Mouse (Mus musculus) erythroid progenitor cell, adult 5-6 weeks (primary cell): Measurements from ENCODE around the gene Tgfb1. TPM values are rescaled to one million over a fixed set of nuclear protein-coding genes. Genes with fewer than 3 reads are reported as not detected.

Experiments used
- ATAC-seq: replicated peaks from 2 replicates; pipeline ENCODE4 v1.8.0; 2016; ENCODE audit warnings: moderate number of reproducible peaks, mild to moderate bottlenecking, moderate TSS enrichment, inconsistent platforms; ENCODE audit not compliant: poor library complexity, low FRiP score, severe bottlenecking
- total RNA-seq, 2 experiments: library from RNA; stranded (forward) in 1 of 2; stranded (reverse) in 1 of 2; fragments of 150-400 nt in 1 of 2; fragments of 186-747, 209-891 nt in 1 of 2; gene quantifications; 2 replicates each; pipeline versions ENCODE4 v1.2.3 to v1.2.4; 2015 to 2017; ENCODE audit warnings: low replicate concordance in 2 of 2

The Tgfb1 gene
- total RNA-seq, 2 experiments from 2014 or later: 15.0 to 95.2 TPM

DNA sequence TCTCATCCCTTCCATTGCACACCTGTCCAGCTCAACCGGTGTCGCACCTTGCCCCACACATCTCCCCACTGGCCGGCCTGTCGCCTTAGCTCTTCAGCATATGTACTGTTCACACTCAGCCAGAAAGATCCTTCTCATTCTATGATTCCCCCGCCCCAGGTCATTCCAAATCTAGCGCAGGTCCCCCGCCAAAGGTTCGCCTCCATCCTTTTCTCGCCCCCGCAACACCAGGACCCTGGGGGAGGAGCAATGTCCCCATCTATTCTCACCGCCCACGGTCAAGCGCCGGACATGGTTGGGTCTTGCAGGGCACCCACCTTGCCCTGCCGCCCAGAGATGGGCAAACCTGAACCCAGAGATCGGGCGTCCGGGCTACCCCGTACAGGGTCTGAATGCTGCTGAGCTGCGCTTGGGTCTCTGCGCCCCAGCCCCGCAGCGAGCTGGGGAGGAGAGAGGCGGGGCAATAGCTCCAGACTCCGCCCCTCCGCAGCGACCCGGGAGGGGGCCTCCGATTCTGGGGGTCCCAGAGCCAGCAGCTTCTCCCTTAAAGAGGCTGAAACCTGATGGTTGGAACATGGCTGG is 12.0 kb upstream of the Tgfb1 start, which contains the start of gene Tmem91:
TSS of gene Tmem91 (minus strand) at position 448 of the 582 bp plus-strand sequence.
- ATAC-seq: no peak

DNA sequence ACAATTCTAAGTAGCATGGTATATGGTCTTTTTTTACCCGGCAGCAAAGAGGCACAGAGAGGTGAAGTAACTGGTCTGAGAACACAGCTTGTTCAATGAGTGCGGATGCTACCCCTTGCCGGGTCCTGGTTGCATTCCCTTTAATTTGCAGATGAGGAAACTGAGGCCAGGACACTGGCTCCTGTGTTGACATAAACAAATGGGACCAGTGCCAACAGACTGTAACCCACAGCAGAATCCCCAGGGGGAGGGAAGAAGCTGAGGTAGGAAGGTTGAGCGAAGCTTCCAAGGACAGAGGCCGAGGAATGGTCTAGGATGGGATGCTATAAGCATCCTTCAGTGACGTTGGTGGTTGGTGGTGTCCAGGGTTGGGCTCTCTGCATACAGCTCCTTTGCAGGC is 11.4 kb upstream of the Tgfb1 start:
- ATAC-seq: no peak

DNA sequence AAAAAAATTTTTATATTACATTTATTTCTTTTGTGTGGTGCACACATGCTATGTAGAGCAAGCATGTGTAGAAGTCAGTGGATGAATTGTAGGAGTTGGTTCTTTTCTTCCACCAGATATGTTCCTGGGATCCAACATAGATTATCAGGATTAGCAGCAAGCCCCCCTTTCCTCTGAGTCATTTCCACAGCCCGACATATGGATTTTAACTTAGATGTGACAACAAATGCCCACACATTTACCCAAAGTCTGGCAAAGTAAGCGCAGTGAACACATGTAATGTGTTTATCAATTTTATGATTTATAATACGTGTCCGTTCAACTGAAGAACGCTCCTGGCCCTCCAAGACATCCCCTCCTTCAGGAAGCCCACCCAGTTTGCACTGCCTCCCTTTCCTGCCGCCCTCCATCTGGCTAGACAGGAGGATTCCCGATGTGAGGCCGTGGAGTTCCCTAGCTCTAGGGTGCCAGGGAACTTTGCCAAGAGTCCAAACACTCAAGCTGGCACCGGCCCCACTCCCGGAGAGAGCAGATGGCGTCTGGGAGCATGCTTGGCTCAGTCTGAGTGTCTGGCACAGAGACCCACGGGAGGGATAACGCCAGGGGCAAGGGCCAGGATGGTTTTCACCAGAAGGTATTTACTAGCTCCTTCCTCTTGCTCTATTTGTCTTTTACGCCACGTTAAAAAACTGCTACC is 10.6 kb upstream of the Tgfb1 start:
- no peak for ATAC-seq

DNA sequence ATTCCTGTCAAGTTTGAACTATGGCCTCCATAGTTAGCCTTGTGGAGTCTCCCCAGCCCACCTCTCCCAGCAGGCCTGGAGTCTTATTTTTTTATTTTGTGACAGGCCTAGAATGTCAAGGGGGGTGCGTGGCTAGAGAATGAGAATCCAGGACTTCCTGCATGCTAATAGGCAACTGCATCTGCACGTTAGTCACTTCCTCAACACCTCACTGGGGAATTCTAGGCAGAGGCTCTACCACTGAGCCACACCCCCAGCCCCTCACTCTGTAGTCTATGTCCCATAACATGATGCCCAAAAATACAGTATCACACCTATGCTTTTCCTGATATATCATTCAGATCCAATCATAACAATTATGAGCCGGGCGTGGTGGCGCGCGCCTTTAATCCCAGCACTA is 9.8 kb upstream of the Tgfb1 start:
- no peak for ATAC-seq

DNA sequence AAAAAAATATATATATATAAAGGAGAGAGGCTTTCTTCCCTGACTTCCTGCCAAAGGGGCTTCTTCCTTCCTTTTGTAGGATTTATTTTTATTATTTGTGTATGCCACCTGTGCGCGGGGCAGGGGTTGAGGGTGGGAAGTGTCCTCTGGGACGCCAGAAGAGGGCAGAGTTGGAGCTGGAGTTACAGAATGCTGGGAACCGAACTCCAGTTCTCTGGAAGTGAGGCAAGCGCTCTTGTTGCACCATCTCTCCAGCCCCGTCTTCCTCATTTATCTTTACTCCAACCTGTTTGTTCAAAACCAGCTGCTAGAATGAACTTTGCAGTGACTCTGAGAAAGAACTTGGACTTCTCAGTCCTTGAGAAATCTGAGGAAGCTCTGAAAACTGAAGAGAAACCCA is 6.8 kb upstream of the Tgfb1 start:
- no peak for ATAC-seq

DNA sequence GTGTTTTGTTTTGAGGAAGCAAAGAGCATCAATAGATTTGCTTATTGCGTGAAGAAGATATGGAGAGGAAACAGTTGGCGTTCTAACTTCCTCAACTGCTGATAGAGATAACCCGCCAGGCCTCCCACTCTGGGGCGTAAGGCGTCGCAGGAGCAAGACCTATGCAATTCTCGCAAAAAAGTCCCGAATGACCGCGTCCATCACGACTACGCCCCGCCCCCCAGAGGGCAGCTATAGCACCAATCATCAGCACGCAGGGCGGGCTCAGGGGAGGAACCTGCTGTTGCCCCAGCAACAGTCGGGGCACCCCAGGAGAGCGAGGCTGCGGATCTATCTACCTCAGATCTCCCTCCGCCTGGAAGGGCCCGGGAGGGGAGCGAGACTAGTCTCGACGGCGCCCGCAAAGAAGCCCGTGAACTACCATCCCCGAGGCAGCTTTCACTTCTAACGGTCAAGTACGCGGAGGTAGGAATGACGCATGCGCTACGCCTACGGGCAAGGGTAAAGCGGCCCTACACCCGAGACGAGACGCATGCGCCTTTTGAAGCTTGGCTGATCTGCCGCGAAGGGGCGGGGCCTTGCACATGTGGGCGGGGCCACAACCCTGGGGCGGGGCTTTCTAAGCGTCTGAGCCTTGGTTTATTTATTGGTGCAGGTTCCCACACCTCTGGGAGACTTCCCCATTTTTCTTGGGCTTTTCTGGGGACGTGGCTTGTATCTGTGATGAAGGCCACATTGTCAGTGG is 6.1 kb upstream of the Tgfb1 start, which contains the start of gene B9d2:
TSS of gene B9d2 (plus strand) at position 267 of the 745 bp plus-strand sequence.
- peak; percentile 95 for ATAC-seq

DNA sequence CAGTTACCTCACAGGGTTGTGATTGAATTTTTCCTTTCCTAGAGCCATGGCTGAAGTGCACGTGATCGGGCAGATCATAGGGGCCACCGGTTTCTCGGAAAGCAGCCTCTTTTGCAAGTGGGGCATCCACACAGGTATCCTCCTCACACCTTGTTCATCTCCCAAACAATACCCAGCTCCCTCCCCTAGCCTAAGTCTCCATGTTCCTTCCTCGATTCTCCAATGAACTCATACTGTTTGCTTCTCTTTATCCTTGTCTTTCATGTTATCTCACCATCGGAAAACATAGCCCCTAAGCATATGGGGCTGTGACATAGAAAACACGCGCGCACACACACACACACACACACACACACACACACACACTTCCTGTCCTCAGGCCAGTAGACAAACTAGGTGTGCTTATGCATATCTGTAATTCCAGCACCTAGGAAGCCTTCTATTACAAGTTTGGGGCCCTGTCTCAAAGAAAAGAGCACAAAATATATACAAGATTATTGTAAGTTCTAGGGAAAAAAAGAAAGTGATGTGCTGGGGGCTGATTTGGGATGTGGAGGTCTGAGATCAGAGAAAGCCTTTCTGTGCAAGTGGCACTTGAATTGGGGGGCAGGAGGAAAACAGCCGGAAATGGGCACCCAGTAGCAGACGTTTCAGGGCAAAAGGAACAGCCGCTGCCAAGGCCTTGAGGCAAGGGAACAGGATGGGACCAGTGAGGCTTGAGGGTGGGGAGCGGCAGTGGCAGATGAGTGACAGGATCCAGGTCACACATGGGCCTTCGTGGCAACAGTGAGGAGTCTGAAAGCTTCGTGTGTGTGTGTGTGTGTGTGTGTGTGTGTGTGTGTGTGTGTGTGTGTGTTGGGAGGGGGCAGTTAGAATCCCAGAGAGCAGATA is 5.2 kb upstream of the Tgfb1 start:
- ATAC-seq: no peak

DNA sequence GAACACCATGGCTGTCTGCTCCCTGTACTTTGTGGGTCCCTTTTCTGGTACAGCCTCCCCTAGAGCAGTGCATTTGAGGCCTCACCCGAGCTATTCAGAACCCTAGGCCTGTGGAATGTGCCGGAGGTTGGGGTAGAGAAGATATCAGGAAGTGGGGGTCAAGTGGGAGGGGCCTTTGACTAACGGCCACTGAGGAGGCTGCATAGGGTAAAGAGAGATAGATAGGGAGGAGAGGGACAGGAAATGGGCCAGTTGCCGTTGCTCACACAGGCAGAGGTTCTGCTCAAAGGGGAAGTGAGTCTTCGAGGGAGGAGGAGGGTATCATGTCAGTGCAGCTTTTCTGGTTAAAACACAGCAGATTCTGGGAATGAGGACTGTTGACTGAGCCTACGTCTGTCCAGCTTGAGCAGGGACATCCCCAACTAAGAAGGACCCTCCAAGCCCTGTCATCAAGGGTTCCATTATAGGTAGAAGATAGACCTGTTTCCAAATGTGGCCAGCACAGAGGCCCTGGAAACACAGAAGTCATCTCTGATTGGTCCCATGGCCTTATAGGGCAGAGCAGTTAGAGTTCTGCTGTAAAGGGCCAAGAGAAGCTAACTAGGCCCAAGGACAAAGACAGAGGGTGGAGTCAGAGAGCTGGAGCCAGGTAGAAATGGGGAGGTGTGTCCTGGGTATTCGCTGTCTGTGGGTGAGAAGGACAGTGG is 3.2 kb upstream of the Tgfb1 start:
- ATAC-seq: no peak

DNA sequence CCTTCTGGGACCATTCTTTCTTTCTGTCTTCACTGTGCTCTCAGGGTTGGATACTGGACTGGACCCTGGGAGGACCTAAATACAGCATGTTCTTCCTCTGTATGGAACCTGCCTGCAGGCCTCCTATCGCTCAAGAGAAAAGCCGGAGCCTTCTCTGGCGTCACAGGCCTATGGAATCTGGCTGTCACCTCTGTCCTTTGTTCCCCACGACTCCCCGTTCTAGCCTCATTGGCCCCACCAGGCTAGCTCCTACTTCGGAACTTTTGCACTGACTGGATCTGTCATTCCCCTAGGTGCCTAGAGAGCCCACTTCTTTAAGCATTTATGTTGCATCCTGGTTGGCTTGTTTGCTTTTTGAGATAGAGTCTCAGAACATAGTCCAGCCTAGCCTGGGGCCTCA is 2.1 kb upstream of the Tgfb1 start:
- ATAC-seq: no peak

DNA sequence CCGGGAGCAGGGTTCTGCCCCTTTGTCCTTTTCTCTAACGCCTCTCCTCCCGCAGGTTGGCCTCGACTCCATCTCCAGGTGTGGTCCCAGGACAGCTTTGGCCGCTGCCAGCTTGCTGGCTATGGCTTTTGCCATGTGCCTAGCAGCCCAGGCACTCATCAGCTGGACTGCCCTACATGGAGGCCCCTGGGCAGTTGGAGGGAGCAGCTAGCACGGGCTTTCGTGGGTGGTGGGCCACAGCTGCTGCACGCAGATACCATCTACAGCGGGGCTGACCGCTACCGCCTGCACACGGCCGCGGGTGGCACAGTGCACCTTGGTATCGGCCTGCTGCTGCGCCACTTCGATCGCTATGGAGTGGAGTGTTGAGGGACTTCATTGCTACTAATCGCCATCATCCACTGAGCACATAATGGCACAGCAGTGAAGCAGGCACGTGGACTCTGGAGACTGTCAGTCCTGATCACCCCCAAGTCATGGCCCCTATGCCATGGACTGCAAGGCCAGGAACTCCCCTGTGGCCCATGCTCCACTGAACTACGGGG is 804 bp upstream of the Tgfb1 start:
- no peak for ATAC-seq

DNA sequence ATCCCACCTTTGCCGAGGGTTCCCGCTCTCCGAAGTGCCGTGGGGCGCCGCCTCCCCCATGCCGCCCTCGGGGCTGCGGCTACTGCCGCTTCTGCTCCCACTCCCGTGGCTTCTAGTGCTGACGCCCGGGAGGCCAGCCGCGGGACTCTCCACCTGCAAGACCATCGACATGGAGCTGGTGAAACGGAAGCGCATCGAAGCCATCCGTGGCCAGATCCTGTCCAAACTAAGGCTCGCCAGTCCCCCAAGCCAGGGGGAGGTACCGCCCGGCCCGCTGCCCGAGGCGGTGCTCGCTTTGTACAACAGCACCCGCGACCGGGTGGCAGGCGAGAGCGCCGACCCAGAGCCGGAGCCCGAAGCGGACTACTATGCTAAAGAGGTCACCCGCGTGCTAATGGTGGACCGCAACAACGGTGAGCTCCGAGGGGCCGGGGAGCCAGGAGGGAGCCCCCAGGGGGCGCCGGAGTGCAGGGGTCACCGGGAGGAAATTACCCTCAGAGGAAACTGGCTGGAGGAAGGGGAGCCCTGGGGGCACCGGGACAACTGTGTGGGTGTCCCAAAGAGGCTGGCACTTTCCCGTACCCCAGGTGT is 1.1 kb downstream of the Tgfb1 start:
- peak; percentile 37 for ATAC-seq

DNA sequence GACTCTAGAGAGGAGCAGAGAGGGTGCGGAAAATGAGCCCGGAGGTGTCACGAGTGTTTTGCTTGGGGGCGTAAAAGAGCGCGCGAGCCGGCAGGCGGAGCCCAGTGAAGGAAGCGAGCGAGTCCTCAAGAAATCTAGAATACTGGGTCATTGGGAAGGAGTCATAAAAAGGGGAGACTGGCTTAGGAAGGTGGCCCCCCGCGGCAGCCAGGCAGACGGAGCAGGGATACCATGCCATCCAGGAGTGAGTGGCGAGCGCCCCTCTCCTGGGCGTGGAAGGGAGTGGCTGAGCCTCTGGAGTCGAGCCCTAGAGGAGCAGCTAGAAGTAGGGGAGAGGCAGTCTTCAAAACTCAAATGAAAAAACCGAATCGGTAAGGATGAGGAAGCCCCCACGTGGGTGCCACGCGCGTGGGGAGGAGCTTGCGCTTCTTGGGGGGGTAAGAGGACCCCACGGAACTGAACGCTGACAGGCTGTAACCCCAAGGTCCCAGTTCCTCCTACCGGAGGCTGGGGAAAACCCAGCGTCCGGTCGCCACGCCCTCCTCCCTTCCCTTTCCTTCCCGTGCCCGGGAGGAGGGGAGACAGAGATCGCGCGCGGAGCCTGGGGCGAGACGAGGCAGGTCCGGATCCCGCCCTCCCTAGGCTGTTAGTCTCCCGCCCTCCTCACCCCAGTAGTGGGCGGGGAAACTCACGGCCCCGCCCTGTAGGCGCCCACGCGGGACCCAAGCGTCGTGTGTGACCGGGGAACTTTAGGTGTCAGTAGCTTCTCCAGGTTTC is 2.2 kb downstream of the Tgfb1 start:
- ATAC-seq: peak; percentile 84

DNA sequence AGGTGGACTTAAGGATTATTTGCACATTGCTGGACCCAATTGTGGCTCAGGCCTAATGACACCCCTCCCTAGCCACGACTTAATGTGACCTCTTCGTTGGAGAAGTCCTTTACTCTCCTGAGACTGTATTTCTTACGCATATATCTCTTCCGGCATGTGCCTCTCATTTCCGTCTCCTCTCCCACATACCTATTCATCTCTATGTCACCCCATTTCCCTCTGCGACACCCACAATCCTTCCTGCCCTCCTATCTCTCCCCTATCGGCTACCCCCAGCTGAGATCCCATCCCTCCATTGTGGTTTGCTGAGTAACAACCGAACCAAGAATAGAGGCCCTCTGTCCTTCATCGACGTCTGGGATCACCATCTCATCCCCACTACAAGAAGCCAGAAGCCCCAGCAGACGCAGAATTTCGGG is 2.8 kb downstream of the Tgfb1 start:
- no peak for ATAC-seq

DNA sequence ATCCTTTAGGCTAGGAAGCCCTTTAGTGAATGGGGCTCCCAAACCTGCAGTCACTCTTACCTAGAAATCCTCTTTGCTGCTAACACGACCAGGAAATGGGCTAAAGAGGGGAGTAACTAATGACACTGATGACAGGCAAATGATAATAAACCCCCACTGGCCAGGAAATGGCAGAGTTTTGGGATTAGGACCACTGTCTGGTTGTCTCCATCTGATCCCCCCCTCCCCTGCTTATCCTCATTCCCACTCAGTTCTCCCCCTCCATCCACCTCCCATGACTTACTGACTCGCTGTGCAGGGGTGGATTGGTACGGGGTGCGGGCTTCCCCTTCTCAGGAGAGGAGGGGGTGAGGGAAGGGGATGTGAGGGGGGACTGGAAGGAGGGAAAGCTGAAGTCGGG is 3.2 kb downstream of the Tgfb1 start:
- no peak for ATAC-seq

DNA sequence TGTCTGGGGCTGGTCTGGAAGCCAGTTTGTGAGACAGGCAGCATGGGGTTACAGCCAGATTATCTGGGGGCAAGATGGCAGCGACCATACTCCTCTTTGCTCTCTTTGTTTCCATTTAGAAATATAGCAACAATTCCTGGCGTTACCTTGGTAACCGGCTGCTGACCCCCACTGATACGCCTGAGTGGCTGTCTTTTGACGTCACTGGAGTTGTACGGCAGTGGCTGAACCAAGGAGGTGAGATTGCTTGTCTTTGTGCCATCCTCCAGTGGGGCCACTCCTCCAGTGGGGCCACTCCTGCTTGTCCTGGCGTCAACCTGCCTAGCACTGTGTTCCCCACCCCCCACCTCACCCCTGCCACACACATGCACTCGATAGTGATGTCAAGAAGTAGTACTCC is 7.3 kb downstream of the Tgfb1 start:
- no peak for ATAC-seq

DNA sequence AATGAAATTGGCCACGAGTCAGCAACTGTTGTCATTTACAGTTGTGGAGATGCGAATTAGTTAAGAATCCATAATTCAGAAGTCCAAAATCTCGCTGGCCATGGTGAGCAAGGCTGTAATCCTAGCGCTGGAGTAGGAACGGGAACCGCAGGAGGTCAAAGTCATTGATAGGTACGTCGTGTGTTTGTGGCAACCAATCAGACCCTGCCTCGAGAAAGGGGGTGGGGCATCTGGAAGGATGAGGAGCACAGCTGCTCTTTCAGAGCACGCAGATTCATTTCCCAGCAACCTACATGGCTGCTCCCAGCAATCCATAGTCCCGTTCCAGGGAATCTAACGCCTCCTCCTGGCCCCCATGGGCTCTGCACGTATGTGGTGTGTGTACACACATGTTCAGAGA is 13.0 kb downstream of the Tgfb1 start:
- no peak for ATAC-seq

DNA sequence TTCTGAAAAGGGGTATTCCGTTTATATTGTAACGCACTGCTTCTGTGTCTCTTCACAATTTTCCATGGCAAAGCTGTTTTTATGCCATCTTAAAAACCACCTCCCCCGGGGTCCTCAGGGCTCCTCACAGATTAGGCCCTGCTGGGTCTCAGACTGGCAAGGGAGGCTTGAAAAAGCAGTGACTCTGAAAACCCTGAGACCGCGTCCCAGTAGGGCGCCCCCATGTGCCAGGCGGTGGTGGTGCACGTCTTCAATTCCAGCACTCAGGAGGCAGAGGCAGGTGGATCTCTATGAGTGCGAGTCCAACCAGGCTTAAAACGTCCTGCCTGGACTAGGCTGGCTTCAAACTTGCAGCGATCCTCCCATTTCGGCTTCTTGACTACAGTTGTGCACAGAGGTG is 13.9 kb downstream of the Tgfb1 start:
- 0 out of 2 replicates have a peak, but pooled peaks have one; percentile 46 for ATAC-seq

DNA sequence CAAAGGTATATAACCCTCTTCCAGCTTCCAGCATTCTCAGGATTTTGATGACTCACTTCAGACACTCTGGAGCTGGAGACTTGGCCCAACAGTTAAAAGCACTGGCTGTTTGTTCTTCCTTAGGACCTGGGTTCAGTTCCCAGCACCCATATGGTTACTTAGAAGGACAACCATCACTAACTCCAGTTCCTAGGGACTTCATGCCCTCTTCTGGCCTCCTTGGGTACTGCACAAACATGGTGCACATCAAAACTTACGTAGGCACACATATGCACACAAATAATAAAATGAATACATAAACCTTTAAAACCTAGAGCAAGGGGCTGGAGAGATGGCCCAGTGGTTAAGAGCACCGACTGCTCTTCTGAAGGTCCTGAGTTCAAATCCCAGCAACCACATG is 15.5 kb downstream of the Tgfb1 start:
- ATAC-seq: no peak
